Mouse (Mus musculus) stomach, embryonic 14.5 days (tissue): ENCODE measurements around the gene Krt25. TPM values are rescaled to one million over a fixed set of nuclear protein-coding genes. Genes with fewer than 3 reads are reported as not detected.

ENCODE experiments used
- ATAC-seq: fragments of 200-750 bp; cut with Nextera tagmentation; 2 replicates; pipeline ENCODE4 v1.8.0; 2017; ENCODE audit warnings: low read depth, moderate TSS enrichment; ENCODE audit not compliant: insufficient number of reproducible peaks, insufficient read depth, low FRiP score
- H3K27ac ChIP-seq: fragments of 300-500 bp; sonication (generic); 2 replicates; pipeline ENCODE4 v1.5.1; 2014; ENCODE audit warnings: mild to moderate bottlenecking, low read length, moderate library complexity, mixed read lengths
- H3K27me3 ChIP-seq: fragments of 300-500 bp; sonication (generic); 2 replicates; pipeline ENCODE4 v1.6.1; 2014; ENCODE audit warnings: low read length, control low read depth, mixed read lengths; ENCODE audit not compliant: control insufficient read depth, insufficient read depth
- H3K36me3 ChIP-seq: fragments of 300-500 bp; sonication (generic); 2 replicates; pipeline ENCODE4 v1.6.1; 2014; ENCODE audit warnings: mild to moderate bottlenecking, control low read depth, low read length, moderate library complexity, mixed read lengths; ENCODE audit not compliant: control insufficient read depth, insufficient read depth
- H3K4me1 ChIP-seq: fragments of 300-500 bp; sonication (generic); 2 replicates; pipeline ENCODE4 v1.6.1; 2014; ENCODE audit warnings: low read length, control low read depth, mixed read lengths; ENCODE audit not compliant: control insufficient read depth, insufficient read depth
- H3K4me2 ChIP-seq: fragments of 300-500 bp; sonication (generic); replicated peaks from 2 replicates; pipeline ENCODE4 v1.6.1; 2014; ENCODE audit warnings: low read depth, low read length, control low read depth
- H3K4me3 ChIP-seq: fragments of 300-500 bp; sonication (generic); 2 replicates; pipeline ENCODE4 v1.5.1; 2014; ENCODE audit warnings: low read depth, low read length, control low read depth
- H3K9ac ChIP-seq: fragments of 300-500 bp; sonication (generic); replicated peaks from 2 replicates; pipeline ENCODE4 v1.6.1; 2014; ENCODE audit warnings: low read depth, mild to moderate bottlenecking, control low read depth, low read length, moderate library complexity, mixed read lengths
- H3K9me3 ChIP-seq: fragments of 300-500 bp; sonication (generic); 2 replicates; pipeline ENCODE4 v1.6.1; 2016; ENCODE audit warnings: low read depth, low read length, control low read depth; ENCODE audit not compliant: control insufficient read depth
- WGBS: fragments of 180-500 bp; shearing (Covaris S2); extraction: QIAGEN DNeasy Blood & Tissue Kit; methylation state at CpG from one replicate; pipeline ENCODE4 v1.1.7; 2014; 5-methylcytosine and 5-hydroxymethylcytosine counted together
- polyA plus RNA-seq: library from polyadenylated mRNA; unstranded; fragments of >200 nt; fragmentation: Nextera tagmentation; extraction: Ambion mirVana; gene quantifications from 2 replicates; pipeline ENCODE4 v1.2.1, GENCODE M21; 2014

The Krt25 gene
- polyA plus RNA-seq = not detected in 2 replicates

GRCm38 (mm10) chr11:99322851-99323250 is at the start of gene Krt25:
Gene Krt25, minus strand, starts transcription at chr11:99322951.
- H3K9me3 ChIP-seq = no peaks in the 10 kb centered on the region
- H3K27me3 ChIP-seq = no peaks in the 10 kb centered on the region
- H3K4me3 ChIP-seq = no peak within 1 kb of the TSS
- H3K9ac ChIP-seq = no peak within 1 kb of the TSS
- no peak for ATAC-seq
- H3K27ac ChIP-seq = no peak within 1 kb of the TSS
- no peaks in the 10 kb centered on the region for H3K36me3 ChIP-seq
- 93% methylated on average over 11 of the region's 11 CpGs for WGBS
- H3K4me2 ChIP-seq = no peak within 1 kb of the TSS
- H3K4me1 ChIP-seq = no peaks in the 10 kb centered on the region

- H3K4me2 ChIP-seq = no peak overlapping the region
- 87% methylated on average over 8 of the region's 8 CpGs for WGBS
- no peak overlapping the region for H3K9ac ChIP-seq
- ATAC-seq = no peak
- H3K27ac ChIP-seq = no peak overlapping the region
- no peaks in the 10 kb centered on the region for H3K9me3 ChIP-seq
- no peaks in the 10 kb centered on the region for H3K27me3 ChIP-seq
- no peaks in the 10 kb centered on the region for H3K36me3 ChIP-seq
- H3K4me1 ChIP-seq = no peaks in the 10 kb centered on the region
- no peak overlapping the region for H3K4me3 ChIP-seq
These were observed 47.2 kb upstream of the Krt25 start for GRCm38 (mm10) chr11:99369853-99370451.

- H3K4me1 ChIP-seq = no peaks in the 10 kb centered on the region
- no peak overlapping the region for H3K27ac ChIP-seq
- no peak overlapping the region for H3K4me2 ChIP-seq
- no peaks in the 10 kb centered on the region for H3K9me3 ChIP-seq
- no peak overlapping the region for H3K9ac ChIP-seq
- no peak for ATAC-seq
- no peaks in the 10 kb centered on the region for H3K36me3 ChIP-seq
- WGBS = 14% methylated on average over 3 of the region's 3 CpGs
- no peak overlapping the region for H3K4me3 ChIP-seq
- no peaks in the 10 kb centered on the region for H3K27me3 ChIP-seq
These were observed 46.5 kb upstream of the Krt25 start for GRCm38 (mm10) chr11:99369229-99369628.

- 30% methylated on average over 10 of the region's 10 CpGs for WGBS
- no peak overlapping the region for H3K4me2 ChIP-seq
These were observed 44.0 kb upstream of the Krt25 start for GRCm38 (mm10) chr11:99366791-99367190.

GRCm38 (mm10) chr11:99364412-99364811 is 41.7 kb upstream of the Krt25 start:
- ATAC-seq = no peak
- Histone ChIP-seq H3K4me1 (no peaks in the 10 kb centered on the region), H3K4me2 (no peak overlapping the region), H3K27ac (no peak overlapping the region), H3K4me3 (no peak overlapping the region), H3K9ac (no peak overlapping the region), H3K9me3 (no peaks in the 10 kb centered on the region), H3K36me3 (no peaks in the 10 kb centered on the region), H3K27me3 (no peaks in the 10 kb centered on the region)
- 21% methylated on average over 9 of the region's 9 CpGs for WGBS

More at GRCm38 (mm10) chr11:99366791-99367190, 44.0 kb upstream of the Krt25 start:
- no peaks in the 10 kb centered on the region for H3K36me3 ChIP-seq
- H3K27me3 ChIP-seq = no peaks in the 10 kb centered on the region
- no peak overlapping the region for H3K9ac ChIP-seq
- no peak overlapping the region for H3K4me3 ChIP-seq
- H3K4me1 ChIP-seq = no peaks in the 10 kb centered on the region
- no peaks in the 10 kb centered on the region for H3K9me3 ChIP-seq
- H3K27ac ChIP-seq = no peak overlapping the region
- ATAC-seq = no peak

GRCm38 (mm10) chr11:99361423-99361822 is 38.7 kb upstream of the Krt25 start:
- Histone ChIP-seq H3K4me3 (no peak overlapping the region), H3K4me1 (no peaks in the 10 kb centered on the region), H3K27me3 (no peaks in the 10 kb centered on the region), H3K9me3 (no peaks in the 10 kb centered on the region), H3K4me2 (no peak overlapping the region), H3K27ac (no peak overlapping the region), H3K9ac (no peak overlapping the region), H3K36me3 (no peaks in the 10 kb centered on the region)
- 79% methylated on average over 8 of the region's 8 CpGs for WGBS
- no peak for ATAC-seq

GRCm38 (mm10) chr11:99351004-99351403 is 28.3 kb upstream of the Krt25 start, which contains the start of gene Krt27:
Gene Krt27, minus strand, starts transcription at chr11:99351104.
- Histone ChIP-seq H3K9me3 (no peaks in the 10 kb centered on the region), H3K27ac (no peak within 1 kb of the TSS), H3K9ac (no peak within 1 kb of the TSS), H3K27me3 (no peaks in the 10 kb centered on the region), H3K36me3 (no peaks in the 10 kb centered on the region), H3K4me3 (no peak within 1 kb of the TSS), H3K4me1 (no peaks in the 10 kb centered on the region), H3K4me2 (no peak within 1 kb of the TSS)
- WGBS = 75% methylated on average over 12 of the region's 12 CpGs
- ATAC-seq = no peak

- WGBS = 79% methylated on average over 11 of the region's 11 CpGs
- Histone ChIP-seq H3K36me3 (no peaks in the 10 kb centered on the region), H3K4me3 (no peak overlapping the region), H3K4me2 (no peak overlapping the region), H3K4me1 (no peaks in the 10 kb centered on the region), H3K9ac (no peak overlapping the region), H3K9me3 (no peaks in the 10 kb centered on the region), H3K27ac (no peak overlapping the region), H3K27me3 (no peaks in the 10 kb centered on the region)
- no peak for ATAC-seq
These were observed 16.6 kb upstream of the Krt25 start for GRCm38 (mm10) chr11:99339299-99339847.

- Histone ChIP-seq H3K27me3 (no peaks in the 10 kb centered on the region), H3K4me1 (no peaks in the 10 kb centered on the region), H3K9me3 (no peaks in the 10 kb centered on the region), H3K36me3 (no peaks in the 10 kb centered on the region), H3K27ac (no peak within 1 kb of the TSS), H3K4me2 (no peak within 1 kb of the TSS), H3K4me3 (no peak within 1 kb of the TSS), H3K9ac (no peak within 1 kb of the TSS)
- 96% methylated on average over 11 of the region's 11 CpGs for WGBS
- no peak for ATAC-seq
These were observed 15.1 kb upstream of the Krt25 start, which contains the start of gene Krt26 for GRCm38 (mm10) chr11:99337866-99338265. Gene Krt26, minus strand, starts transcription at chr11:99337966.
